Mouse (Mus musculus) midbrain, embryonic 14.5 days (tissue): ENCODE measurements at regions not wholly inside any gene's neighbourhood (a gene's known extent, or its start where the extent isn't known, plus 50 kb on each side); places are given as distances from the start of the nearest gene placed in this dataset.

ENCODE experiments used
- ATAC-seq: fragments of 200-750 bp; cut with Nextera tagmentation; 2 replicates; pipeline ENCODE4 v1.8.0; 2017; ENCODE audit warnings: moderate number of reproducible peaks, moderate library complexity; ENCODE audit not compliant: low FRiP score, low TSS enrichment
- DNase-seq: peaks from one replicate; pipeline ENCODE4 v3.0.0-alpha.2; 2015
- H3K27ac ChIP-seq: fragments of 300-500 bp; sonication (generic); replicated peaks from 2 replicates; pipeline ENCODE4 v1.5.1; 2014; ENCODE audit warnings: mild to moderate bottlenecking, low read depth, low read length, moderate library complexity
- H3K27me3 ChIP-seq: fragments of 300-500 bp; sonication (generic); 2 replicates; pipeline ENCODE4 v1.6.1; 2014; ENCODE audit warnings: low read length, control low read depth, mixed read lengths; ENCODE audit not compliant: control insufficient read depth, insufficient read depth
- H3K36me3 ChIP-seq: fragments of 300-500 bp; sonication (generic); 2 replicates; pipeline ENCODE4 v1.6.1; 2014; ENCODE audit warnings: low read length, control low read depth; ENCODE audit not compliant: control insufficient read depth, insufficient read depth
- H3K4me1 ChIP-seq: fragments of 300-500 bp; sonication (generic); 2 replicates; pipeline ENCODE4 v1.6.1; 2014; ENCODE audit warnings: mild to moderate bottlenecking, antibody characterized with exemption, low read length, control low read depth; ENCODE audit not compliant: control insufficient read depth, insufficient read depth
- H3K4me2 ChIP-seq: fragments of 300-500 bp; sonication (generic); 2 replicates; pipeline ENCODE4 v1.6.1; 2014; ENCODE audit warnings: mild to moderate bottlenecking, low read length, moderate library complexity
- H3K4me3 ChIP-seq: fragments of 300-500 bp; sonication (generic); replicated peaks from 2 replicates; pipeline ENCODE4 v1.5.1; 2014; ENCODE audit warnings: low read depth, low read length
- H3K9ac ChIP-seq: fragments of 300-500 bp; sonication (generic); replicated peaks from 2 replicates; pipeline ENCODE4 v1.6.1; 2014; ENCODE audit warnings: mild to moderate bottlenecking, low read length, moderate library complexity
- H3K9me3 ChIP-seq: fragments of 300-500 bp; sonication (generic); 2 replicates; pipeline ENCODE4 v1.6.1; 2016; ENCODE audit warnings: low read length, control low read depth, mixed read lengths; ENCODE audit not compliant: control insufficient read depth
- whole genome bisulfite sequencing: fragments of 180-500 bp; shearing (Covaris S2); extraction: QIAGEN DNeasy Blood & Tissue Kit; methylation state at CpG from one replicate; pipeline ENCODE4 v1.1.7; 2014; 5-methylcytosine and 5-hydroxymethylcytosine counted together

- DNase-seq (no peak), ATAC-seq (no peak)
- Histone ChIP-seq H3K4me3 (no peak overlapping the region), H3K36me3 (no peaks in the 10 kb centered on the region), H3K9ac (no peak overlapping the region), H3K4me1 (peaks cover 4% of the 10 kb centered on the region; the same call in 1 of the 2 replicates), H3K4me2 (no peak overlapping the region), H3K9me3 (no peaks in the 10 kb centered on the region), H3K27me3 (no peaks in the 10 kb centered on the region), H3K27ac (no peak overlapping the region)
- 81% methylated on average over 10 of the region's 10 CpGs for WGBS
These were observed 904.6 kb downstream of the Slc4a3 start for GRCm38 (mm10) chr1:76450539-76451214.

- ATAC-seq = no peak
- H3K4me3 ChIP-seq = no peak overlapping the region
- no peak overlapping the region for H3K9ac ChIP-seq
- DNase-seq = peak; percentile 68
- 42% methylated on average over 7 of the region's 7 CpGs for WGBS
- H3K4me2 ChIP-seq = no peak overlapping the region
- H3K36me3 ChIP-seq = no peaks in the 10 kb centered on the region
- peaks cover 4% of the 10 kb centered on the region; the same call in 1 of the 2 replicates for H3K4me1 ChIP-seq
- H3K9me3 ChIP-seq = no peaks in the 10 kb centered on the region
- H3K27ac ChIP-seq = no peak overlapping the region
- no peaks in the 10 kb centered on the region for H3K27me3 ChIP-seq
These were observed 907.2 kb downstream of the Slc4a3 start for GRCm38 (mm10) chr1:76453160-76453710.

- Histone ChIP-seq H3K36me3 (no peaks in the 10 kb centered on the region), H3K27ac (no peak overlapping the region), H3K4me2 (no peak overlapping the region), H3K4me3 (no peak overlapping the region), H3K9ac (no peak overlapping the region), H3K4me1 (no peaks in the 10 kb centered on the region), H3K9me3 (no peaks in the 10 kb centered on the region), H3K27me3 (no peaks in the 10 kb centered on the region)
- 95% methylated on average over 2 of the region's 2 CpGs for WGBS
- no peak for DNase-seq
- ATAC-seq = no peak
These were observed 920.5 kb downstream of the Slc4a3 start for GRCm38 (mm10) chr1:76466562-76466961.

GRCm38 (mm10) chr1:76484193-76484592, 938.1 kb downstream of the Slc4a3 start:
- Histone ChIP-seq H3K27ac (no peak overlapping the region), H3K36me3 (no peaks in the 10 kb centered on the region), H3K27me3 (no peaks in the 10 kb centered on the region), H3K4me2 (no peak overlapping the region), H3K9ac (no peak overlapping the region), H3K4me3 (no peak overlapping the region), H3K4me1 (peaks cover 2% of the 10 kb centered on the region; the same call in 1 of the 2 replicates), H3K9me3 (no peaks in the 10 kb centered on the region)
- no peak for ATAC-seq
- WGBS = 92% methylated on average over 4 of the region's 4 CpGs
- DNase-seq = no peak

GRCm38 (mm10) chr1:76487481-76487880, 941.4 kb downstream of the Slc4a3 start:
- Histone ChIP-seq H3K4me3 (no peak overlapping the region), H3K4me1 (peaks cover 28% of the 10 kb centered on the region), H3K27me3 (no peaks in the 10 kb centered on the region), H3K9ac (no peak overlapping the region), H3K9me3 (no peaks in the 10 kb centered on the region), H3K36me3 (no peaks in the 10 kb centered on the region), H3K27ac (no peak overlapping the region), H3K4me2 (no peak overlapping the region)
- 87% methylated on average over 4 of the region's 4 CpGs for WGBS
- ATAC-seq (no peak), DNase-seq (no peak)

GRCm38 (mm10) chr1:76489681-76490492, 943.8 kb downstream of the Slc4a3 start:
- Histone ChIP-seq H3K27me3 (no peaks in the 10 kb centered on the region), H3K4me1 (peaks cover 28% of the 10 kb centered on the region), H3K4me3 (no peak overlapping the region), H3K27ac (peak overlapping the region; percentile 73), H3K36me3 (no peaks in the 10 kb centered on the region), H3K4me2 (peak overlapping the region; percentile 44), H3K9me3 (no peaks in the 10 kb centered on the region), H3K9ac (no peak overlapping the region)
- DNase-seq = peak; percentile 61
- peak; percentile 64; the same call in 1 of the 2 replicates for ATAC-seq
- 13% methylated on average over 12 of the region's 12 CpGs for WGBS

GRCm38 (mm10) chr1:76490719-76491118, 944.7 kb downstream of the Slc4a3 start:
- DNase-seq = peak; percentile 87
- no peak overlapping the region for H3K9ac ChIP-seq
- H3K4me2 ChIP-seq = peak overlapping the region; percentile 44
- H3K4me3 ChIP-seq = no peak overlapping the region
- no peaks in the 10 kb centered on the region for H3K27me3 ChIP-seq
- no peaks in the 10 kb centered on the region for H3K36me3 ChIP-seq
- ATAC-seq = peak; percentile 76; the same call in 1 of the 2 replicates
- WGBS = 6% methylated on average over 7 of the region's 7 CpGs
- H3K27ac ChIP-seq = peak overlapping the region; percentile 73
- peaks cover 28% of the 10 kb centered on the region for H3K4me1 ChIP-seq
- no peaks in the 10 kb centered on the region for H3K9me3 ChIP-seq

GRCm38 (mm10) chr1:76491187-76491586, 945.1 kb downstream of the Slc4a3 start:
- Histone ChIP-seq H3K36me3 (no peaks in the 10 kb centered on the region), H3K9ac (no peak overlapping the region), H3K4me1 (peaks cover 28% of the 10 kb centered on the region), H3K4me2 (peak overlapping the region; percentile 44), H3K27me3 (no peaks in the 10 kb centered on the region), H3K4me3 (no peak overlapping the region), H3K9me3 (no peaks in the 10 kb centered on the region), H3K27ac (peak overlapping the region; percentile 73)
- WGBS = 7% methylated on average over 4 of the region's 4 CpGs
- ATAC-seq (peak; percentile 58; the same call in 1 of the 2 replicates), DNase-seq (peak; percentile 73)
